In genomic region chr6:111561347-111561746, GRCm38 (mm10) we compare ENCODE assay signal across 28 mouse cellular contexts.
"Had no signal": no experiment of that assay in that cellular context is flagged by ENCODE, and none has a peak within 500 bp of the region (broad histone marks: within the 10 kb centered on the region; RNA-seq: fewer than 3 reads in every experiment).

No protein-coding gene starts in this region.

- H3K4me1 ChIP-seq: embryonic facial prominence, embryonic 10.5 days; embryonic facial prominence, embryonic 12.5 days; embryonic facial prominence, embryonic 15.5 days; forebrain, embryonic 12.5 days; forebrain, embryonic 13.5 days; forebrain, embryonic 15.5 days; heart, embryonic 10.5 days had no signal

- H3K9ac ChIP-seq: embryonic facial prominence, embryonic 12.5 days; embryonic facial prominence, embryonic 13.5 days; embryonic facial prominence, embryonic 15.5 days; forebrain, embryonic 12.5 days; forebrain, embryonic 13.5 days; forebrain, embryonic 15.5 days had no signal

- H3K4me3 ChIP-seq: embryonic facial prominence, embryonic 10.5 days; embryonic facial prominence, embryonic 12.5 days; embryonic facial prominence, embryonic 13.5 days; embryonic facial prominence, embryonic 15.5 days; erythroblast, embryonic 14.5 days; forebrain, embryonic 12.5 days; forebrain, embryonic 13.5 days; forebrain, embryonic 15.5 days; heart, adult 2 months; heart, embryonic 10.5 days had no signal

- H3K36me3 ChIP-seq: embryonic facial prominence, embryonic 10.5 days; embryonic facial prominence, embryonic 12.5 days; embryonic facial prominence, embryonic 13.5 days; embryonic facial prominence, embryonic 15.5 days; forebrain, embryonic 12.5 days; forebrain, embryonic 15.5 days; heart, embryonic 10.5 days had no signal

- H3K27me3 ChIP-seq: embryonic facial prominence, embryonic 12.5 days; embryonic facial prominence, embryonic 13.5 days; embryonic facial prominence, embryonic 15.5 days; forebrain, embryonic 12.5 days; forebrain, embryonic 13.5 days; forebrain, embryonic 15.5 days had no signal

- ATAC-seq: forebrain, embryonic 13.5 days; forebrain, embryonic 14.5 days; forebrain, embryonic 15.5 days; forebrain, embryonic 16.5 days had no signal

- DNase-seq: cerebellum, adult 2 months; cerebellum, adult 8-10 months; cerebellum, adult 9-10 months; cerebellum, adult 9-11 months; cerebellum, postnatal 10 days; cerebellum, postnatal 14 days; cerebellum, postnatal 25 days; cerebellum, postnatal 36 days; embryo, embryonic 11 days; gastrocnemius, postnatal 10 days; gastrocnemius, postnatal 14 days; gastrocnemius, postnatal 25 days; gastrocnemius, postnatal 36 days; heart, adult 11 months; heart, adult 18-20 months; heart, adult 2 months had no signal

- H3K4me2 ChIP-seq: embryonic facial prominence, embryonic 12.5 days; embryonic facial prominence, embryonic 13.5 days; embryonic facial prominence, embryonic 15.5 days; forebrain, embryonic 12.5 days; forebrain, embryonic 13.5 days; forebrain, embryonic 15.5 days; heart, embryonic 11.5 days had no signal

- H3K27ac ChIP-seq: embryonic facial prominence, embryonic 10.5 days; embryonic facial prominence, embryonic 12.5 days; embryonic facial prominence, embryonic 13.5 days; embryonic facial prominence, embryonic 15.5 days; forebrain, embryonic 12.5 days; forebrain, embryonic 13.5 days; forebrain, embryonic 15.5 days; heart, adult 2 months; heart, embryonic 10.5 days had no signal

- H3K9me3 ChIP-seq: embryonic facial prominence, embryonic 10.5 days; embryonic facial prominence, embryonic 12.5 days; embryonic facial prominence, embryonic 13.5 days; embryonic facial prominence, embryonic 15.5 days; forebrain, embryonic 12.5 days; forebrain, embryonic 13.5 days; forebrain, embryonic 15.5 days; heart, embryonic 10.5 days had no signal
